Mouse (Mus musculus) midbrain, postnatal 0 days (tissue): Measurements from ENCODE around the gene Cbl. TPM values are rescaled to one million over a fixed set of nuclear protein-coding genes. Genes with fewer than 3 reads are reported as not detected.
A peak's percentile ranks its signal among the peaks of the same experiment; 100 is the strongest.

ENCODE experiments used
- ATAC-seq: fragments of 200-750 bp; cut with Nextera tagmentation; 2 replicates; pipeline ENCODE4 v1.8.0; 2017; ENCODE audit warnings: moderate number of reproducible peaks, mild to moderate bottlenecking, moderate TSS enrichment, moderate library complexity; ENCODE audit not compliant: low FRiP score
- DNase-seq: peaks from one replicate; pipeline ENCODE4 v3.0.0-alpha.2; 2015; ENCODE audit warnings: low spot score
- H3K27ac ChIP-seq: fragments of 300-500 bp; sonication (generic); 2 replicates; pipeline ENCODE4 v1.5.1; 2014; ENCODE audit warnings: low read depth, mild to moderate bottlenecking, low read length, mixed read lengths
- H3K27me3 ChIP-seq: fragments of 300-500 bp; sonication (generic); 2 replicates; pipeline ENCODE4 v1.6.1; 2014; ENCODE audit warnings: low read length, control low read depth, mixed read lengths; ENCODE audit not compliant: insufficient read depth
- H3K36me3 ChIP-seq: fragments of 300-500 bp; sonication (generic); 2 replicates; pipeline ENCODE4 v1.6.1; 2014; ENCODE audit warnings: low read length, control low read depth, mixed read lengths; ENCODE audit not compliant: insufficient read depth
- H3K4me1 ChIP-seq: fragments of 300-500 bp; sonication (generic); 2 replicates; pipeline ENCODE4 v1.6.1; 2014; ENCODE audit warnings: mild to moderate bottlenecking, control low read depth, antibody characterized with exemption, low read length, mixed read lengths; ENCODE audit not compliant: insufficient read depth
- H3K4me2 ChIP-seq: fragments of 300-500 bp; sonication (generic); 2 replicates; pipeline ENCODE4 v1.6.1; 2014; ENCODE audit warnings: low read depth, mild to moderate bottlenecking, low read length, mixed read lengths; ENCODE audit not compliant: poor library complexity, severe bottlenecking
- H3K4me3 ChIP-seq: fragments of 300-500 bp; sonication (generic); 2 replicates; pipeline ENCODE4 v1.5.1; 2014; ENCODE audit warnings: low read depth, mild to moderate bottlenecking, low read length, moderate library complexity
- H3K9ac ChIP-seq: fragments of 300-500 bp; sonication (generic); replicated peaks from 2 replicates; pipeline ENCODE4 v1.6.1; 2014; ENCODE audit warnings: mild to moderate bottlenecking, low read length, moderate library complexity, mixed read lengths; ENCODE audit not compliant: poor library complexity, severe bottlenecking
- H3K9me3 ChIP-seq: fragments of 300-500 bp; sonication (generic); 2 replicates; pipeline ENCODE4 v1.6.1; 2016; ENCODE audit warnings: low read length, control low read depth
- CTCF ChIP-seq: IDR thresholded peaks from 2 replicates; pipeline ENCODE4 v1.5.1; 2016; ENCODE audit warnings: antibody characterized with exemption, mild to moderate bottlenecking
- WGBS: fragments of 180-500 bp; shearing (Covaris S2); extraction: QIAGEN DNeasy Blood & Tissue Kit; methylation state at CpG from one replicate; pipeline ENCODE4 v1.1.7; 2014; 5-methylcytosine and 5-hydroxymethylcytosine counted together
- polyA plus RNA-seq: library from polyadenylated mRNA; unstranded; fragments of >200 nt; fragmentation: Nextera tagmentation; extraction: Ambion mirVana; gene quantifications from 2 replicates; pipeline ENCODE4 v1.2.1, GENCODE M21; 2015
- total RNA-seq: library from RNA; depleted of rRNA; stranded (reverse); fragments of >200 nt; gene quantifications from 2 replicates; pipeline ENCODE4 v1.2.3, GENCODE M21; 2014

Gene Cbl
- total and polyA plus RNA-seq, 2 experiments from 2014 or later = 17.3 to 32.1 TPM

GRCm38 (mm10) chr9:44108269-44109055 is 125.4 kb downstream of the Cbl start:
- peaks cover 6% of the 10 kb centered on the region; the same call in 1 of the 2 replicates for H3K4me1 ChIP-seq
- DNase-seq (no peak), ATAC-seq (no peak)
- H3K9me3 ChIP-seq = no peaks in the 10 kb centered on the region
- no peaks in the 10 kb centered on the region for H3K27me3 ChIP-seq
- no peak overlapping the region for H3K27ac ChIP-seq
- no peak for TF ChIP-seq CTCF
- H3K36me3 ChIP-seq = no peaks in the 10 kb centered on the region; the same call in 1 of the 2 replicates
- WGBS = 79% methylated on average over 31 of the region's 31 CpGs
- H3K9ac ChIP-seq = no peak overlapping the region
- H3K4me2 ChIP-seq = no peak overlapping the region
- no peak overlapping the region for H3K4me3 ChIP-seq

- H3K27ac ChIP-seq = peak overlapping the region; percentile 51
- ATAC-seq (peak; percentile 18; the same call in 1 of the 2 replicates), DNase-seq (peak; percentile 55)
- TF ChIP-seq CTCF = peak; percentile 61
- H3K27me3 ChIP-seq = no peaks in the 10 kb centered on the region
- H3K9me3 ChIP-seq = no peaks in the 10 kb centered on the region
- no peak overlapping the region for H3K4me3 ChIP-seq
- peaks cover 6% of the 10 kb centered on the region; the same call in 1 of the 2 replicates for H3K4me1 ChIP-seq
- no peak overlapping the region for H3K9ac ChIP-seq
- no peaks in the 10 kb centered on the region; the same call in 1 of the 2 replicates for H3K36me3 ChIP-seq
- WGBS = 18% methylated on average over 25 of the region's 25 CpGs
- H3K4me2 ChIP-seq = peak overlapping the region; percentile 37; the same call in 1 of the 2 replicates
These were observed 126.2 kb downstream of the Cbl start for GRCm38 (mm10) chr9:44107557-44108179.

GRCm38 (mm10) chr9:44107110-44107509 is 126.7 kb downstream of the Cbl start, which contains the start of gene C1qtnf5:
TSS of gene C1qtnf5 (plus strand) at chr9:44107245.
- no peaks in the 10 kb centered on the region for H3K9me3 ChIP-seq
- peak within 1 kb of the TSS; percentile 37; the same call in 1 of the 2 replicates for H3K4me2 ChIP-seq
- no peak; the same call in 1 of the 2 replicates for TF ChIP-seq CTCF
- DNase-seq = peak; percentile 81
- H3K4me3 ChIP-seq = no peak within 1 kb of the TSS
- peak within 1 kb of the TSS; percentile 51 for H3K27ac ChIP-seq
- peaks cover 6% of the 10 kb centered on the region; the same call in 1 of the 2 replicates for H3K4me1 ChIP-seq
- no peaks in the 10 kb centered on the region; the same call in 1 of the 2 replicates for H3K36me3 ChIP-seq
- no peaks in the 10 kb centered on the region for H3K27me3 ChIP-seq
- no peak within 1 kb of the TSS for H3K9ac ChIP-seq
- WGBS = 20% methylated on average over 8 of the region's 8 CpGs
- ATAC-seq = peak; percentile 67

GRCm38 (mm10) chr9:44106596-44106995 is 127.3 kb downstream of the Cbl start:
- DNase-seq (no peak), ATAC-seq (no peak)
- no peak for TF ChIP-seq CTCF
- H3K27ac ChIP-seq = peak overlapping the region; percentile 14; the same call in 1 of the 2 replicates
- WGBS = 47% methylated on average over 4 of the region's 4 CpGs
- no peak overlapping the region for H3K9ac ChIP-seq
- H3K27me3 ChIP-seq = no peaks in the 10 kb centered on the region
- H3K9me3 ChIP-seq = no peaks in the 10 kb centered on the region
- H3K4me1 ChIP-seq = peaks cover 6% of the 10 kb centered on the region; the same call in 1 of the 2 replicates
- no peak overlapping the region for H3K4me2 ChIP-seq
- no peak overlapping the region for H3K4me3 ChIP-seq
- no peaks in the 10 kb centered on the region; the same call in 1 of the 2 replicates for H3K36me3 ChIP-seq

- DNase-seq (no peak), ATAC-seq (no peak)
- H3K4me3 ChIP-seq = no peak overlapping the region
- no peak overlapping the region for H3K27ac ChIP-seq
- H3K36me3 ChIP-seq = no peaks in the 10 kb centered on the region; the same call in 1 of the 2 replicates
- H3K4me2 ChIP-seq = no peak overlapping the region
- H3K4me1 ChIP-seq = peaks cover 6% of the 10 kb centered on the region; the same call in 1 of the 2 replicates
- no peaks in the 10 kb centered on the region for H3K27me3 ChIP-seq
- H3K9ac ChIP-seq = no peak overlapping the region
- 77% methylated on average over 7 of the region's 7 CpGs for WGBS
- no peaks in the 10 kb centered on the region for H3K9me3 ChIP-seq
- TF ChIP-seq CTCF = no peak
These were observed 127.7 kb downstream of the Cbl start for GRCm38 (mm10) chr9:44106182-44106581.
